Mouse (Mus musculus) lung, adult 2 months (tissue): ENCODE measurements around the gene Ppfia3.

Source experiments
- CTCF ChIP-seq: fragments of 200-500 bp; IDR thresholded peaks from 2 replicates; pipeline ENCODE4 v1.5.1; 2011; ENCODE audit warnings: mild to moderate bottlenecking, low read length, control low read depth; ENCODE audit not compliant: insufficient read depth
- POLR2A ChIP-seq: fragments of 200-500 bp; IDR thresholded peaks from 2 replicates; pipeline ENCODE4 v1.6.1; 2011; ENCODE audit warnings: low read depth, mild to moderate bottlenecking, control low read depth, low read length, borderline replicate concordance; ENCODE audit errors: extremely low read depth

- TF ChIP-seq CTCF = no peak
- TF ChIP-seq POLR2A = no peak
Observed at GRCm38 (mm10) chr7:45365742-45366651, 822 bp downstream of the Ppfia3 start.
